Mouse (Mus musculus) liver, postnatal 0 days (tissue): ENCODE measurements around the gene Ptprq. TPM values are rescaled to one million over a fixed set of nuclear protein-coding genes. Genes with fewer than 3 reads are reported as not detected.

ENCODE experiments used
- ATAC-seq: fragments of 200-750 bp; cut with Nextera tagmentation; 2 replicates; pipeline ENCODE4 v1.8.0; 2017; ENCODE audit warnings: mild to moderate bottlenecking, moderate library complexity
- DNase-seq: peaks from one replicate; pipeline ENCODE4 v3.0.0-alpha.2; 2016
- H3K27ac ChIP-seq: fragments of 300-500 bp; sonication (generic); 2 replicates; pipeline ENCODE4 v1.5.1; 2014; ENCODE audit warnings: antibody characterized with exemption, moderate library complexity, mild to moderate bottlenecking, low read depth
- H3K27me3 ChIP-seq: fragments of 300-500 bp; sonication (generic); 2 replicates; pipeline ENCODE4 v1.6.1; 2014; ENCODE audit warnings: low read length, control low read depth, mixed read lengths; ENCODE audit not compliant: insufficient read depth
- H3K36me3 ChIP-seq: fragments of 300-500 bp; sonication (generic); replicated peaks from 2 replicates; pipeline ENCODE4 v1.6.1; 2014; ENCODE audit warnings: mild to moderate bottlenecking, control low read depth, low read length, moderate library complexity, mixed read lengths; ENCODE audit not compliant: insufficient read depth
- H3K4me1 ChIP-seq: fragments of 300-500 bp; sonication (generic); 2 replicates; pipeline ENCODE4 v1.6.1; 2014; ENCODE audit warnings: antibody characterized with exemption, mild to moderate bottlenecking, control low read depth; ENCODE audit not compliant: insufficient read depth
- H3K4me2 ChIP-seq: fragments of 300-500 bp; sonication (generic); 2 replicates; pipeline ENCODE4 v1.6.1; 2014; ENCODE audit warnings: low read depth, mild to moderate bottlenecking, low read length, moderate library complexity, mixed read lengths
- H3K4me3 ChIP-seq: fragments of 300-500 bp; sonication (generic); 2 replicates; pipeline ENCODE4 v1.5.1; 2014; ENCODE audit warnings: low read depth, low read length
- H3K9ac ChIP-seq: fragments of 300-500 bp; sonication (generic); replicated peaks from 2 replicates; pipeline ENCODE4 v1.6.1; 2014; ENCODE audit warnings: mild to moderate bottlenecking, moderate library complexity
- H3K9me3 ChIP-seq: fragments of 300-500 bp; sonication (generic); 2 replicates; pipeline ENCODE4 v1.6.1; 2016; ENCODE audit warnings: mild to moderate bottlenecking, control low read depth, low read length, mixed read lengths
- CTCF ChIP-seq: sonication (generic); IDR thresholded peaks from 2 replicates; pipeline ENCODE4 v1.5.1; 2016; ENCODE audit warnings: antibody characterized with exemption, low read depth
- EP300 ChIP-seq: IDR thresholded peaks from 2 replicates; pipeline ENCODE4 v1.6.1; 2016; ENCODE audit warnings: antibody characterized with exemption, low read depth, mild to moderate bottlenecking
- WGBS: fragments of 180-500 bp; shearing (Covaris S2); extraction: QIAGEN DNeasy Blood & Tissue Kit; methylation state at CpG from one replicate; pipeline ENCODE4 v1.1.7; 2014; ENCODE audit not compliant: insufficient replicate concordance; 5-methylcytosine and 5-hydroxymethylcytosine counted together
- polyA plus RNA-seq: library from polyadenylated mRNA; unstranded; fragments of >200 nt; fragmentation: Nextera tagmentation; extraction: Ambion mirVana; gene quantifications from 2 replicates; pipeline ENCODE4 v1.2.1, GENCODE M21; 2015

The Ptprq gene
- polyA plus RNA-seq, 1 experiment from 2014 or later = not detected

GRCm38 (mm10) chr10:107503430-107503829, 216.4 kb downstream of the Ptprq start:
- Histone ChIP-seq H3K27me3 (no peaks in the 10 kb centered on the region), H3K4me2 (no peak overlapping the region), H3K9me3 (no peaks in the 10 kb centered on the region), H3K27ac (no peak overlapping the region), H3K9ac (no peak overlapping the region), H3K4me3 (no peak overlapping the region), H3K36me3 (no peaks in the 10 kb centered on the region), H3K4me1 (no peaks in the 10 kb centered on the region)
- TF ChIP-seq EP300 = no peak
- no peak for TF ChIP-seq CTCF
- DNase-seq (no peak), ATAC-seq (no peak)
- 66% methylated on average over 4 of the region's 4 CpGs for WGBS

- no peak overlapping the region for H3K4me2 ChIP-seq
- DNase-seq (no peak), ATAC-seq (no peak)
- no peaks in the 10 kb centered on the region for H3K36me3 ChIP-seq
- no peak overlapping the region for H3K4me3 ChIP-seq
- H3K9me3 ChIP-seq = no peaks in the 10 kb centered on the region
- H3K27me3 ChIP-seq = no peaks in the 10 kb centered on the region
- no peak overlapping the region for H3K27ac ChIP-seq
- no peak overlapping the region for H3K9ac ChIP-seq
- TF ChIP-seq EP300 = no peak
- TF ChIP-seq CTCF = no peak
- no peaks in the 10 kb centered on the region for H3K4me1 ChIP-seq
- 79% methylated on average over 7 of the region's 7 CpGs for WGBS
These were observed 217.7 kb downstream of the Ptprq start for GRCm38 (mm10) chr10:107502193-107502592.

DNA sequence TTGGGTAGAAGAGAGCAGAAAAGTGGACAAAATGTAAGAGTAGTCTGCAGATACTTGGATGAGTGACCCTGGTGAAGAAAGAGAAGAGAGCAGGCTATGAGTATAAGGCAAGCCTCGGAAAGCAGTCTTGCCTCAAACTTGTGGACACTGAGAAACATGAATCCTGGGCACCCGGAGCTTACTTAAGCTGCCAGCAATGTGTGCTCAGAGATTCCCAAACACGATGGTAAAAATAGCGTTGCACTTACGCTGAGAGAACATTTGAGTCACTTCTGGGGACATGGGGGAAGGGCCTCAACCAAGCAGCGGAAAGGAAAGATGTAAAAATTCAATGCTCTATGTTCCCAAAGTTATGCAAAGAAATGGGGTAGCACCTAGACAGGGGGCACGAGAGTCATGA, 220.2 kb downstream of the Ptprq start:
- H3K9ac ChIP-seq = no peak overlapping the region
- 77% methylated on average over 7 of the region's 7 CpGs for WGBS
- no peak overlapping the region for H3K27ac ChIP-seq
- no peaks in the 10 kb centered on the region for H3K4me1 ChIP-seq
- no peak for ATAC-seq
- no peaks in the 10 kb centered on the region for H3K36me3 ChIP-seq
- DNase-seq = no peak
- H3K9me3 ChIP-seq = no peaks in the 10 kb centered on the region
- H3K4me3 ChIP-seq = no peak overlapping the region
- TF ChIP-seq EP300 (no peak), CTCF (no peak)
- no peak overlapping the region for H3K4me2 ChIP-seq
- no peaks in the 10 kb centered on the region for H3K27me3 ChIP-seq

- Histone ChIP-seq H3K4me3 (no peak overlapping the region), H3K4me1 (no peaks in the 10 kb centered on the region), H3K9me3 (no peaks in the 10 kb centered on the region), H3K36me3 (no peaks in the 10 kb centered on the region), H3K27ac (no peak overlapping the region), H3K9ac (no peak overlapping the region), H3K4me2 (no peak overlapping the region), H3K27me3 (no peaks in the 10 kb centered on the region)
- TF ChIP-seq EP300 = no peak
- ATAC-seq (no peak), DNase-seq (no peak)
- 35% methylated on average over 1 of the region's 1 CpGs for WGBS
These were observed 223.4 kb downstream of the Ptprq start for GRCm38 (mm10) chr10:107496402-107496801.

GRCm38 (mm10) chr10:107494568-107494967, 225.3 kb downstream of the Ptprq start, which contains the start of gene Myf6:
TSS of gene Myf6 (minus strand) at chr10:107494737.
- H3K4me2 ChIP-seq = no peak within 1 kb of the TSS
- H3K27me3 ChIP-seq = no peaks in the 10 kb centered on the region
- H3K4me3 ChIP-seq = no peak within 1 kb of the TSS
- no peak for DNase-seq
- ATAC-seq = no peak
- H3K9ac ChIP-seq = no peak within 1 kb of the TSS
- H3K9me3 ChIP-seq = no peaks in the 10 kb centered on the region
- H3K27ac ChIP-seq = no peak within 1 kb of the TSS
- no peaks in the 10 kb centered on the region for H3K4me1 ChIP-seq
- TF ChIP-seq EP300 (no peak), CTCF (no peak)
- WGBS = 78% methylated on average over 6 of the region's 6 CpGs
- no peaks in the 10 kb centered on the region for H3K36me3 ChIP-seq

- Histone ChIP-seq H3K4me1 (no peaks in the 10 kb centered on the region), H3K9ac (no peak overlapping the region), H3K27me3 (no peaks in the 10 kb centered on the region), H3K27ac (no peak overlapping the region), H3K9me3 (no peaks in the 10 kb centered on the region), H3K36me3 (no peaks in the 10 kb centered on the region), H3K4me2 (peak overlapping the region; percentile 35; the same call in 1 of the 2 replicates), H3K4me3 (no peak overlapping the region)
- WGBS = 44% methylated on average over 19 of the region's 20 CpGs
- DNase-seq (no peak), ATAC-seq (no peak)
- TF ChIP-seq CTCF (no peak), EP300 (no peak)
These were observed 226.0 kb downstream of the Ptprq start for GRCm38 (mm10) chr10:107493580-107494474.
